Mouse (Mus musculus) spleen, postnatal 14 days (tissue): ENCODE results near the gene Tmem19.

ENCODE experiments used
- DNase-seq, 2 experiments: peaks; one replicate each; pipeline ENCODE4 v3.0.0; 2021 to 2022; ENCODE audit warnings: low spot score in 2 of 2

Tmem19 gene

GRCm38 (mm10) chr10:115311263-115311965 lies 50.9 kb downstream of the Tmem19 start:
- no peak for DNase-seq

GRCm38 (mm10) chr10:115309191-115309590 lies 53.1 kb downstream of the Tmem19 start:
- no peak for DNase-seq

- no peak for DNase-seq
These were observed 54.9 kb downstream of the Tmem19 start for GRCm38 (mm10) chr10:115307331-115307875.

GRCm38 (mm10) chr10:115298683-115299082 lies 63.6 kb downstream of the Tmem19 start:
- DNase-seq = no peak

- no peak for DNase-seq
These were observed 64.7 kb downstream of the Tmem19 start for GRCm38 (mm10) chr10:115297582-115297981.

DNA sequence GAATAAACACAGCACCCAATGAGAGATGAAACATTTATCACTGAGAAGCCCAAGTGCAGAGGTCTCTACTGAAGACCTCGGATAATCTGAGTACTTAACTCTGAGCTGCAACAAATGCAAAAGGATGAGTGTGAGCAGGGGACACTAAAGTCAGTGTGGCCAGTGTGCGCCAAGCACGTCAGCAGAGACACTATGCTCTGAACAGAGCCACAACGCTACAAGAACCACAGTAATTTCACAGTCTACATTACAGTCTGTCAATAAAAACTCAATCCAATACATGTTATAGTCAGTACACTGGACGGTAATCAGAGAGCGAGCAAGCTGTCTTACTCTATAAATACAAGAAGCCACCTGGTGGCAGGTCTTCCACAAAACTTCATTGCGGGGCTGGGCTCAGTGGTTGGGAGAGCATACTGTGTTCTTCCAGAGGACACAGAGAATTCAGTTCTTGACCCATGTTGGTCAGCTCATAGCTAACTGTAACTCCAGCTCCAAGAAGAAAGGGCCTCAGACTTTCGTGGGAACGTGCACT lies 65.8 kb downstream of the Tmem19 start:
- no peak for DNase-seq

GRCm38 (mm10) chr10:115295162-115295561 lies 67.1 kb downstream of the Tmem19 start:
- DNase-seq = no peak

DNA sequence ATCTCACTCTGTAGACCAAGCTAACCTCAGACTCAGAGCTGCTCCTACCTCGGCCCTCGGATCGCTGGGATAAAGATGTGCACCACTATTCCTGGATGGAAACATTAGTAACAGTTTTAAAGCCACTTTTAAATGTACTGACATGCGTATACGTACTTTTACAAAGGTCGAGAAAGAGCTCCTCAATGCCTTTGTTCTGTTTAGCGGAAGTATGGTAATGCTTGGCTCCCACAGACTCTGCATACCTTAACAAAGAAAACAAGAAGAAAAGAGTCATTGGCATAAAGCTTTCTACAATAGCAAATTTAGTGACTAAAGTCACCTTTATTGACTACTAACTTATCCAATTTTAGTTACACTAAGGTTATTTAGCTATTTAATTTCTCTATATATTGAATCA lies 67.6 kb downstream of the Tmem19 start:
- DNase-seq = no peak

- DNase-seq = no peak
These were observed 68.4 kb downstream of the Tmem19 start for GRCm38 (mm10) chr10:115293946-115294345.

GRCm38 (mm10) chr10:115290671-115291070 lies 71.6 kb downstream of the Tmem19 start:
- no peak for DNase-seq
